Mouse (Mus musculus) embryonic facial prominence, embryonic 14.5 days (tissue): ENCODE data around the gene Henmt1. TPM values are rescaled to one million over a fixed set of nuclear protein-coding genes. Genes with fewer than 3 reads are reported as not detected.

Source experiments
- ATAC-seq: fragments of 200-750 bp; cut with Nextera tagmentation; 2 replicates; pipeline ENCODE4 v1.8.0; 2017; ENCODE audit warnings: low read depth, moderate number of reproducible peaks, moderate TSS enrichment
- DNase-seq: peaks from one replicate; pipeline ENCODE4 v3.0.0-alpha.2; 2015; ENCODE audit warnings: low spot score
- H3K27ac ChIP-seq: fragments of 300-500 bp; sonication (generic); replicated peaks from 2 replicates; pipeline ENCODE4 v1.5.1; 2014; ENCODE audit warnings: low read depth, mild to moderate bottlenecking, low read length, moderate library complexity
- H3K27me3 ChIP-seq: fragments of 300-500 bp; sonication (generic); replicated peaks from 2 replicates; pipeline ENCODE4 v1.6.1; 2014; ENCODE audit warnings: low read length; ENCODE audit not compliant: control insufficient read depth, insufficient read depth
- H3K36me3 ChIP-seq: fragments of 300-500 bp; sonication (generic); 2 replicates; pipeline ENCODE4 v1.6.1; 2014; ENCODE audit warnings: low read length, mixed read lengths; ENCODE audit not compliant: control insufficient read depth, insufficient read depth
- H3K4me1 ChIP-seq: fragments of 300-500 bp; sonication (generic); 2 replicates; pipeline ENCODE4 v1.6.1; 2014; ENCODE audit warnings: antibody characterized with exemption, low read length; ENCODE audit not compliant: control insufficient read depth, insufficient read depth
- H3K4me2 ChIP-seq: fragments of 300-500 bp; sonication (generic); 2 replicates; pipeline ENCODE4 v1.6.1; 2014; ENCODE audit warnings: low read depth, mild to moderate bottlenecking, low read length, moderate library complexity, mixed read lengths
- H3K4me3 ChIP-seq: fragments of 300-500 bp; sonication (generic); 2 replicates; pipeline ENCODE4 v1.5.1; 2014; ENCODE audit warnings: low read depth, mild to moderate bottlenecking, low read length
- H3K9ac ChIP-seq: fragments of 300-500 bp; sonication (generic); 2 replicates; pipeline ENCODE4 v1.6.1; 2014; ENCODE audit warnings: low read depth, mild to moderate bottlenecking, low read length, moderate library complexity, mixed read lengths
- H3K9me3 ChIP-seq: fragments of 300-500 bp; sonication (generic); 2 replicates; pipeline ENCODE4 v1.6.1; 2016; ENCODE audit warnings: low read length; ENCODE audit not compliant: control insufficient read depth
- WGBS: fragments of 180-500 bp; shearing (Covaris S2); extraction: QIAGEN DNeasy Blood & Tissue Kit; methylation state at CpG from one replicate; pipeline ENCODE4 v1.1.7; 2014; 5-methylcytosine and 5-hydroxymethylcytosine counted together
- polyA plus RNA-seq: library from polyadenylated mRNA; unstranded; fragments of >200 nt; fragmentation: Nextera tagmentation; extraction: Ambion mirVana; gene quantifications from 2 replicates; pipeline ENCODE4 v1.2.1, GENCODE M21; 2014

The Henmt1 gene
- polyA plus RNA-seq, 1 experiment from 2014 or later, result 0.81 TPM

GRCm38 (mm10) chr3:108961226-108961625, 21.6 kb downstream of the Henmt1 start:
- no peak overlapping the region for H3K4me3 ChIP-seq
- no peaks in the 10 kb centered on the region for H3K27me3 ChIP-seq
- H3K4me1 ChIP-seq, result 0 out of 2 replicates have a peak, but pooled peaks cover 3% of the 10 kb centered on the region
- no peak overlapping the region for H3K27ac ChIP-seq
- H3K4me2 ChIP-seq, result no peak overlapping the region
- no peak overlapping the region for H3K9ac ChIP-seq
- DNase-seq (no peak), ATAC-seq (peak; percentile 61; the same call in 1 of the 2 replicates)
- H3K36me3 ChIP-seq, result no peaks in the 10 kb centered on the region
- H3K9me3 ChIP-seq, result no peaks in the 10 kb centered on the region
- 39% methylated on average over 7 of the region's 7 CpGs for WGBS

GRCm38 (mm10) chr3:108961655-108962054, 22.0 kb downstream of the Henmt1 start:
- DNase-seq, result no peak
- ATAC-seq, result no peak
- Histone ChIP-seq H3K4me3 (no peak overlapping the region), H3K4me1 (0 out of 2 replicates have a peak, but pooled peaks cover 3% of the 10 kb centered on the region), H3K27me3 (no peaks in the 10 kb centered on the region), H3K27ac (no peak overlapping the region), H3K36me3 (no peaks in the 10 kb centered on the region), H3K9ac (no peak overlapping the region), H3K9me3 (no peaks in the 10 kb centered on the region), H3K4me2 (no peak overlapping the region)
- 45% methylated on average over 6 of the region's 6 CpGs for WGBS

DNA sequence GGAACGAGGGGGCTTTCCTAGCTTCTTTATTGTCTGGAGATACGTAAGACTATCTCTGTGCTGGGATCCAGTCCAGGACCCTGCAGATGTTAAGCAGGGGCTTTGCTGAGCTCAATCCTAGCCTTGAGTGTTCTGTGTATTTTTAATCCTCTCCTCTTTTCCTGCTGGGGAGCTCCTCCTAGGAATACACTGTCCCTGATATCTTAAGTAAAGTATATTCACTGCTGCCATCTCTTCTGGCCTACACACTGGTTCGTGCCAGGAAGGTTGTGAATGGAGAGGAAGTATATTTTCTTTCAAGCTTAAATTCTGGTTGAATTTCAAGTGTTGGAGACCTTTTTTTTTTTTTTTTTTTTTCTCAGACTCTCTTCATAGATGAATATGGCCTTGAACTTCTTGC, 23.6 kb downstream of the Henmt1 start:
- no peaks in the 10 kb centered on the region for H3K9me3 ChIP-seq
- no peak overlapping the region for H3K4me2 ChIP-seq
- no peaks in the 10 kb centered on the region for H3K27me3 ChIP-seq
- H3K4me3 ChIP-seq, result no peak overlapping the region
- no peaks in the 10 kb centered on the region for H3K36me3 ChIP-seq
- 0 out of 2 replicates have a peak, but pooled peaks cover 3% of the 10 kb centered on the region for H3K4me1 ChIP-seq
- no peak overlapping the region for H3K9ac ChIP-seq
- ATAC-seq (0 out of 2 replicates have a peak, but pooled peaks have one; percentile 21), DNase-seq (peak; percentile 33)
- WGBS, result 61% methylated on average over 3 of the region's 3 CpGs
- H3K27ac ChIP-seq, result no peak overlapping the region

DNA sequence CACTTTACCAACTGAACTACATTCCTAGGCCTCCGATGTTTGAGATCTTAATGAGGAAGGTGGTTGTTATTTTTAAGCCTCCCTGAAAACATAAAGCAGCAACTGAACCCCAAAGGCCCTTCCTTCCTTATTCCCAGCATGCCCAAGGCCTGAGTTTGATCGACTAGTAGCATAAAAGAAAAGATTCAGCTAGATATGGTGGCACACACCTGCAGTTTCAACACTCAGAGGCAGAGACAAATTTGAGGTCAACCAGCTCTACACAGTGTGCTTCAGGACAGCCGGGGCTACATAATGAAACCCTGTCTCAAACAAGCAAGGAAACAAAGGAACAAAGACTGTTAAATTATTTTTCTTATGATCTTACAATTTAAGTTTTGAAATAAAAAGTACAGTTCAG, 24.1 kb downstream of the Henmt1 start:
- H3K4me1 ChIP-seq, result 0 out of 2 replicates have a peak, but pooled peaks cover 3% of the 10 kb centered on the region
- DNase-seq (no peak), ATAC-seq (no peak)
- 69% methylated on average over 3 of the region's 3 CpGs for WGBS
- H3K4me2 ChIP-seq, result no peak overlapping the region
- no peak overlapping the region for H3K9ac ChIP-seq
- H3K9me3 ChIP-seq, result no peaks in the 10 kb centered on the region
- H3K36me3 ChIP-seq, result no peaks in the 10 kb centered on the region
- no peaks in the 10 kb centered on the region for H3K27me3 ChIP-seq
- no peak overlapping the region for H3K4me3 ChIP-seq
- no peak overlapping the region for H3K27ac ChIP-seq

DNA sequence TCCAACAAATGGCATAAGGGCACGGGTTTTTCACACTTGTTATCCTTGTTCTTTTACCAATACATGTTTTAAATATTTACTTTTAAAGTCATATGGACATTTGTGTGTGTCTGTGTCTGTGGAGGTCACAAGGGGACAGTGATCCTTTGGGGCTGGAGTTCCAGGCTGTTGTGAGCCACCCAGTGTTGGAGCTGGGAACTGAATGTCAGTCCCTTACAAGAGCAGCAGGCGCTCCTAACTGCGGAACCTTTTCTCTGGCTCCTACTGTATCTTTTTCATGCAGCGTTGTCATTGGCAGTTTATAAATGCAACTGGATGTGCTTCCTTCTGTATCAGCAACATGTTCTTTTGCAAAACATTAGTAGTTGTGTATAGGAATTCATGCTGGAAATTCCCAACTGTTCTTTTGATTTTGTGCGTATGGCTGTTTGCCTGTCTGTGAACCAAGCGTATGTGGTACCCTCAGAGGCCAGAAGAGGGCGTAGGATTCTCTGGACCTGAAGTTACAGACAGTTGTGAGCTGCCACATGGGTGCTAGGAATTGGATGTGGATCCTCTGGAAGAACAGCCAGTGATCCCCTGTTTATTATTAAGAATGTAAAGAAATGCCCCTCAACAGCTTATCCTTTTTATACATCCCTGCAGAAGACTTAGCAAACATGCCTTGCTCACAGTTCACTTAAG, 24.8 kb downstream of the Henmt1 start:
- Histone ChIP-seq H3K27me3 (no peaks in the 10 kb centered on the region), H3K27ac (no peak overlapping the region), H3K4me2 (no peak overlapping the region), H3K9me3 (no peaks in the 10 kb centered on the region), H3K4me3 (no peak overlapping the region), H3K4me1 (0 out of 2 replicates have a peak, but pooled peaks cover 3% of the 10 kb centered on the region), H3K9ac (no peak overlapping the region), H3K36me3 (no peaks in the 10 kb centered on the region)
- no peak for ATAC-seq
- whole genome bisulfite sequencing, result 81% methylated on average over 7 of the region's 7 CpGs
- DNase-seq, result no peak

GRCm38 (mm10) chr3:108966051-108966450, 26.4 kb downstream of the Henmt1 start:
- 0 out of 2 replicates have a peak, but pooled peaks cover 3% of the 10 kb centered on the region for H3K4me1 ChIP-seq
- no peak overlapping the region for H3K9ac ChIP-seq
- no peak overlapping the region for H3K27ac ChIP-seq
- no peaks in the 10 kb centered on the region for H3K36me3 ChIP-seq
- H3K9me3 ChIP-seq, result no peaks in the 10 kb centered on the region
- H3K4me2 ChIP-seq, result no peak overlapping the region
- no peak for DNase-seq
- 96% methylated on average over 3 of the region's 3 CpGs for WGBS
- no peaks in the 10 kb centered on the region for H3K27me3 ChIP-seq
- ATAC-seq, result no peak
- H3K4me3 ChIP-seq, result no peak overlapping the region

- no peak overlapping the region for H3K4me2 ChIP-seq
- H3K4me3 ChIP-seq, result no peak overlapping the region
- H3K9ac ChIP-seq, result no peak overlapping the region
- peaks cover 37% of the 10 kb centered on the region for H3K36me3 ChIP-seq
- no peak overlapping the region for H3K27ac ChIP-seq
- no peaks in the 10 kb centered on the region for H3K27me3 ChIP-seq
- DNase-seq, result no peak
- 85% methylated on average over 13 of the region's 13 CpGs for WGBS
- no peaks in the 10 kb centered on the region for H3K9me3 ChIP-seq
- no peak for ATAC-seq
- no peaks in the 10 kb centered on the region for H3K4me1 ChIP-seq
Measured at GRCm38 (mm10) chr3:108973980-108974660, 34.4 kb downstream of the Henmt1 start.

- no peaks in the 10 kb centered on the region for H3K9me3 ChIP-seq
- WGBS, result 87% methylated on average over 15 of the region's 15 CpGs
- H3K4me2 ChIP-seq, result no peak overlapping the region
- no peak overlapping the region for H3K27ac ChIP-seq
- H3K4me3 ChIP-seq, result no peak overlapping the region
- H3K36me3 ChIP-seq, result peaks cover 46% of the 10 kb centered on the region
- ATAC-seq, result no peak
- H3K9ac ChIP-seq, result no peak overlapping the region
- no peaks in the 10 kb centered on the region for H3K27me3 ChIP-seq
- no peak for DNase-seq
- no peaks in the 10 kb centered on the region for H3K4me1 ChIP-seq
Measured at GRCm38 (mm10) chr3:108974920-108975485, 35.3 kb downstream of the Henmt1 start.
